Mouse (Mus musculus): ENCODE data around the gene Larp1.
"Not testable (repeated sequence)": the region's sequence is repeated elsewhere in the genome, so short reads cannot be mapped to it uniquely, and the experiment has no call there.

DNA sequence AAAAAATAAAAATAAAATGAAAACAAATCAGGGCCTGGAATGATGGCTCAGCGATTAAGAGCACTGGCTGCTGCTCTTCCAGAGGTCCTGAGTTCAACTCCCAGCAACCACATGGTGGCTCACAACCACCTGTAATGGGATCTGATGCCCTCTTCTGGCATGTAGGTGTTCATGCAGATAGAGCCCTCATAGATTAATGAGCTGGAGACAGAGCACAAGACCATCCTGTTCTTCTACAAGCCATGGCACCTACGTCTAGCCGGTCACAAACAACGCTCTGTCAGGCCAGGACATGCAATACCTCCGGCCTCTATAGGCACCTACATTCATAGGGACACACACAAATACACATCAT lies 89.5 kb downstream of the Larp1 start:
- not testable (repeated sequence) for TF ChIP-seq HCFC1 (IDR thresholded peaks at IDR 0.05; ENCODE audit: borderline replicate concordance, insufficient read depth, low read length); ZNF384 (IDR thresholded peaks at IDR 0.05; ENCODE audit: low read depth, low read length); ZC3H11A (IDR thresholded peaks at IDR 0.05; ENCODE audit: borderline replicate concordance, low read depth, low read length); CHD2 (IDR thresholded peaks at IDR 0.05; ENCODE audit: low read depth, low read length)
- 0 out of 2 replicates have a peak, but pooled peaks have one; percentile 7 for TF ChIP-seq MAFK (IDR thresholded peaks at IDR 0.05; ENCODE audit: insufficient read depth, low read depth, low read length)
